Mouse (Mus musculus) thymus, postnatal 36 days (tissue): ENCODE measurements around the gene Ube2j1.

ENCODE experiments used
- DNase-seq, 2 experiments: peaks; one replicate each; pipeline ENCODE4 v3.0.0; 2022; ENCODE audit warnings: mixed read lengths in 2 of 2

The Ube2j1 gene

GRCm38 (mm10) chr4:33018361-33018999 is 12.7 kb upstream of the Ube2j1 start:
- DNase-seq = peak; percentile 80 to 87

GRCm38 (mm10) chr4:33024420-33024819 is 6.8 kb upstream of the Ube2j1 start:
- DNase-seq = no peak

- no peak for DNase-seq
These were observed 2.1 kb upstream of the Ube2j1 start for GRCm38 (mm10) chr4:33029104-33029503.

- DNase-seq = no peak
These were observed 687 bp upstream of the Ube2j1 start for GRCm38 (mm10) chr4:33030264-33031194.

- no peak for DNase-seq
These were observed 829 bp downstream of the Ube2j1 start for GRCm38 (mm10) chr4:33032045-33032444.

GRCm38 (mm10) chr4:33033515-33033914 is 2.3 kb downstream of the Ube2j1 start:
- DNase-seq = no peak

GRCm38 (mm10) chr4:33039826-33040225 is 8.6 kb downstream of the Ube2j1 start:
- DNase-seq = no peak

- DNase-seq = no peak
These were observed 18.4 kb downstream of the Ube2j1 start for GRCm38 (mm10) chr4:33049601-33050000.

- DNase-seq = no peak
These were observed 20.8 kb downstream of the Ube2j1 start for GRCm38 (mm10) chr4:33052055-33052454.

- no peak for DNase-seq
These were observed 21.4 kb downstream of the Ube2j1 start for GRCm38 (mm10) chr4:33052650-33053049.

GRCm38 (mm10) chr4:33054426-33054825 is 23.2 kb downstream of the Ube2j1 start:
- no peak for DNase-seq

- no peak for DNase-seq
These were observed 25.1 kb downstream of the Ube2j1 start for GRCm38 (mm10) chr4:33056317-33056716.

- DNase-seq = no peak
These were observed 26.9 kb downstream of the Ube2j1 start for GRCm38 (mm10) chr4:33057890-33058687.

GRCm38 (mm10) chr4:33061158-33061557 is 29.9 kb downstream of the Ube2j1 start:
- no peak for DNase-seq

GRCm38 (mm10) chr4:33062981-33063380 is 31.8 kb downstream of the Ube2j1 start, which contains the start of gene Gabrr2:
Gene Gabrr2, plus strand, starts transcription at chr4:33062999.
- DNase-seq = no peak

GRCm38 (mm10) chr4:33064986-33065385 is 33.8 kb downstream of the Ube2j1 start:
- no peak for DNase-seq

GRCm38 (mm10) chr4:33066223-33066960 is 35.2 kb downstream of the Ube2j1 start:
- DNase-seq = no peak

GRCm38 (mm10) chr4:33067331-33067730 is 36.1 kb downstream of the Ube2j1 start:
- DNase-seq = no peak

GRCm38 (mm10) chr4:33067826-33068225 is 36.6 kb downstream of the Ube2j1 start:
- DNase-seq = no peak

- DNase-seq = no peak
These were observed 37.7 kb downstream of the Ube2j1 start for GRCm38 (mm10) chr4:33068894-33069293.

- DNase-seq = no peak
These were observed 39.1 kb downstream of the Ube2j1 start for GRCm38 (mm10) chr4:33070326-33070725.

GRCm38 (mm10) chr4:33071337-33071736 is 40.1 kb downstream of the Ube2j1 start:
- DNase-seq = no peak
